Mouse (Mus musculus) cortical plate, adult 2 months (tissue): Measurements from ENCODE around the gene Dgkz.

Experiments used
- CTCF ChIP-seq: fragments of 200-500 bp; IDR thresholded peaks from 2 replicates; pipeline ENCODE4 v1.5.1; 2011; ENCODE audit warnings: mild to moderate bottlenecking, control low read depth, low read length; ENCODE audit not compliant: insufficient read depth; ENCODE audit errors: extremely low read depth
- POLR2A ChIP-seq: fragments of 200-500 bp; IDR thresholded peaks from 2 replicates; pipeline ENCODE4 v1.6.1; 2011; ENCODE audit warnings: mild to moderate bottlenecking, low read length, control low read depth; ENCODE audit not compliant: insufficient read depth; ENCODE audit errors: extremely low read depth

- TF ChIP-seq POLR2A: no peak
- no peak for TF ChIP-seq CTCF
Observed at GRCm38 (mm10) chr2:91996006-91996405, 20.3 kb upstream of the Dgkz start.
